Mouse (Mus musculus): ENCODE measurements around the gene Tex21.

- TF ChIP-seq POLR2A (IDR thresholded peaks at IDR 0.05; ENCODE audit: low read depth, low read length) (no peak), CTCF (IDR thresholded peaks at IDR 0.05; ENCODE audit: borderline replicate concordance, insufficient read depth, low read length) (no peak)
These were observed 14.1 kb upstream of the Tex21 start for GRCm38 (mm10) chr12:76260673-76261072.
